Mouse (Mus musculus) MN1 (cell line): Measurements from ENCODE around the gene Pcgf2.
"Not testable (repeated sequence)": the region's sequence is repeated elsewhere in the genome, so short reads cannot be mapped to it uniquely, and the experiment has no call there.

Source experiments
- DNase-seq: peaks from one replicate; pipeline ENCODE4 v3.0.0-alpha.2; 2016; ENCODE audit warnings: low spot score

Pcgf2 gene

GRCm38 (mm10) chr11:97717369-97718280 is 17.3 kb upstream of the Pcgf2 start:
- no peak for DNase-seq

DNA sequence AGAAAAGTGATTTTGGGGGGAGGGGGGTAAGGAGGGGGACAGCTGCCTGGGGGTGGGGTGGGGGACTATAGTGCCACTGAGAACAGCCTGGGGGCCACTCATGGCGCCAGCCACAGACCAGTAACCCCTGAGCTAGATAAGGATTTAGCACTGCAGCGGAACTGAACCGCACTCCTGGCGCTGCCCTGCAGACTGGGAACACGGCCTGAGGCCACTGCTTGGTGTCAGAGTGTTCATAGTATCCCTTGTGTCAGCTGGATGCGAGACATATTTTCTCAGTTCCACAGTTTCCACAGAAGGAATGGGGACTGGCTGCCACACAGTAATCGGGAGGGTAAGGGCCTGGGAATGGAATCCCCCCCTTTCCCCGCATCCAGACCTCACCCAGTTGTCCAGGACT is 15.7 kb upstream of the Pcgf2 start:
- DNase-seq, result no peak

- DNase-seq, result peak; percentile 79
Observed at GRCm38 (mm10) chr11:97714784-97715760, 14.8 kb upstream of the Pcgf2 start.

DNA sequence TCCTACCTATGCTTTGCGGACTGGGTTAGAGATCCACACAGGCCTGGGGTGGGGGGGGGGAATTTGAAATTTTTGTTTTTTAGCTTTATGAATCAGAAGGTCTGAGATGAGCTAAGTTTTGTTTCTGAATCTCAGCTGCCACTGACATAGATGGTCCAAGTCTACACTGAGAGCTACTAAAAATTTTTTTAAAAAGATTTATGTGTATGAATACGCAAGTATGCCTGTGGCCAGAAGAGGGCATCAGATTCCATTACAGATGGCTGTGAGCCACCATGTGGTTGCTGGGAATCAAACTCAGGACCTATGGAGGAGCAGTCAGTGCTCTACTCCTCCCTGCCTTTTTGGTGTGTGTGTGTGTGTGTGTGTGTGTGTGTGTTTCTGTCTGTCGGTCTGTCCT is 14.1 kb upstream of the Pcgf2 start:
- DNase-seq, result no peak

- DNase-seq, result no peak
Observed at GRCm38 (mm10) chr11:97713896-97714295, 13.6 kb upstream of the Pcgf2 start.

- no peak for DNase-seq
Observed at GRCm38 (mm10) chr11:97712286-97712685, 12.0 kb upstream of the Pcgf2 start.

DNA sequence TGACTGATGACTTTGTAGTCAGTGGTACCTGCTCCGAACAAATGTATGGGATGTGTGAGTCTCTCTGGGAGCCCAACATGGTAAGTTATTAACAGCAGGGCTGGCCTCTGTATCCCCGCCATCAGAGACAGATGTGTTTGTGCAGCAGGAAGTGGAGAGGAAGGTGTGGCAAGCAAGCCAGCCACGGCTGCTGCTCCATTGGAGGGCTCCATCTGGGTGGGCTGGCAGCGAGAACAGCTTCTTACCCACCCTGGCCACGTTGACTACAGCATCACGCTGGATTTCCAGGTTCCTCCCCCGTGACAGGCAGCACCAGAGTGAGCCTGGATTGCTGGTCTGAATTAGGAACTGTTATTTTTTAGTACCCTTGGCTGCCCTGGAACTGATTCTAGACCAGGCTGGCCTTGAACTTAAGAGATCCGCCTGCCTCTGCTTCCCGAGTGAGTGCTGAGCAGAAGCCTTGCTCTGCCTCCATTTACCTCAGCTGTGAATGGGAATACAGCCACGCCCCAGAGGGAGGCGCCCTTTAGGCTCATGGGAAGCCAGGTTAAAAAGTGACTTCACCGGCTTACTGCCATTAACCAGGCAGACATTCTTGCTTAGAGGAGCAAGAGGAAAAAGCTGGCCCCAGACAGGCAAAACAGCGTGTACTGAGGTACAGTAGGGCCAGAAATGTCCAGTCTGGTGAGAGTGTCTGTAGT is 11.1 kb upstream of the Pcgf2 start:
- no peak for DNase-seq

- DNase-seq, result not testable (repeated sequence)
Observed at GRCm38 (mm10) chr11:97710067-97710466, 9.8 kb upstream of the Pcgf2 start.

DNA sequence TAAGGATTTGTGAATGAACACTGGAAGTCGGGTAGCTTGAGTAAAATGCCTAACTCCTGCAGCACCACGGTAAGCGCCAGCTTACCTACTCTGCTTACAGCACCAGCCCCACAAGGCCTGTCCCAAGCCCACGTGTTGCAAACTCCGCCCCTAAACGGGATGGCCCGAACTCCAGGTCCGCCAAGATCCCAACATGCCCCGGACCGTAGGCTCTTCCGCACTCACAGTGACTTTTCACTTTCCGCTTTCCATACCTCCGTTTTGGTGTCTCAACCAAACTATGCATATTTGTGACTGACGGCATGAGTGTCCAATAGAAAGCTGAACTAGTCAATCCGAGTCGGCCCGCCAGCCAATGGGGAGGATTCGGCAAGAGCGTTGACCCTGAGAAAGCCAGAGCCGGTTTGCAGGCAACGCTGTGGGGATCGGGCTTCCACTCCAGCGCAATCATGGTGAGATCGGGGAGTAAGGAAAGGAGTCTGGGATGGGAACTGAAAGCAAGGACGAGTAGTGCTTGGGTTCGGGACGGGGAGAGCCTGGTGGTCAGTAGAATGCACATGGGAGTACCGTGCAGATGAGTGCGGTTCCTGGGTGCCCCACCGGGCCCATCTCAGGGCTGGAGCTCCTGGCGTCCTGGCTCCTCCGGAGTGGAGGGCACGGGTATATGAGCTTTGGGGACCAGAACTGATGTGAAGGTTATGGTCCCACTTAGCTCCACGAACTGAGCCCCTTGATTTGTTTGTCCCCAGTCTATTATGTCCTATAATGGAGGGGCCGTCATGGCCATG is 2.9 kb upstream of the Pcgf2 start, which contains the start of gene Psmb3:
TSS of gene Psmb3 (plus strand) at position 361 of the 788 bp plus-strand sequence.
- DNase-seq, result peak; percentile 100

DNA sequence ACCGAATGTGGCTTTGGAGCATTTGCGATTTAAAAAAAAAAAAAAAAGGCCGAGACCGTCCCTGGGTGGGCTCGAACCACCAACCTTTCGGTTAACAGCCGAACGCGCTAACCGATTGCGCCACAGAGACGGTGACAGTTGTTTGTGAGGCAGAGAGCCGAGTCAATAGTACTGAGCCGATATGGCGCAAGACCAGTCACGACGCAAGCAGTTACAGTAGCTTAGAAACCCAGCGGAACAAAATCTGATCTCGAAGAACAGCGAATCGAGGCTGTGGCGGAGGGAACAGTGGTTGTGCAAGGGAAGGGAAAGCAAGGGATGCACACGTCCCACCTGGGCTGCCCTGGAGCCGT is 2.1 kb upstream of the Pcgf2 start:
- DNase-seq, result peak; percentile 89

- DNase-seq, result no peak
Observed at GRCm38 (mm10) chr11:97701581-97702392, 1.5 kb upstream of the Pcgf2 start.

GRCm38 (mm10) chr11:97700746-97701580 is 666 bp upstream of the Pcgf2 start:
- DNase-seq, result peak; percentile 45

- peak; percentile 87 for DNase-seq
Observed at GRCm38 (mm10) chr11:97699626-97700002, 683 bp downstream of the Pcgf2 start.

- DNase-seq, result peak; percentile 75
Observed at GRCm38 (mm10) chr11:97698741-97699611, 1.3 kb downstream of the Pcgf2 start.

DNA sequence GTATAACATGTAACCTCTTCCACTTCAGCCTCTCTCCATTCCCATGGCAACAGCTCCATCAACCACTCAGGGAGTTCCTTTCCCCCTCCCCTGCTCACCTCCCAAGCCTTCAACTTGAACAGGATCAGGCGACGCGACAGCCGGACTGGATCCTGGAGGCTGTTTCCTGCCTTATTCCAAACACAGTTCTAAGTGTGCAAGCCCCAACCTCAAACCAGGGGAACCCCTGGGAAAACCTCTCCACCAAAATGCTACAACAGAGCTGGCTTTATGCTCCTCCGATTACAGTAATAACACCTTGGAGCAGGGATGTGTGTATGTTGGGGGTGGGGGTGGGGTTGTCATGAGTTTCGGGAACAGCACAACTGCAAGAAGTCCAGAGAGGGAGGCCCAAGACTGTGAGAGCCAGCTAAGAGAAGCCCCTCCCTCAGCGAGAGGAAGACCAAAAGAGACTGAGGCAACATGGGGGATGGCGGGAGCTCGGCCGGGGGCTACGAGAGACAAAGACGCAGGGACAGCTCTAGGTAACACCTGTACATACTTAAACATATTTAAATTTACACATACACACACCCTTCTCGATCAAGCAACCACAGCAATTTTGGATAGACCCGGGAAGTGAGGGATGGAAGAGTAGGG is 2.3 kb downstream of the Pcgf2 start:
- DNase-seq, result no peak

DNA sequence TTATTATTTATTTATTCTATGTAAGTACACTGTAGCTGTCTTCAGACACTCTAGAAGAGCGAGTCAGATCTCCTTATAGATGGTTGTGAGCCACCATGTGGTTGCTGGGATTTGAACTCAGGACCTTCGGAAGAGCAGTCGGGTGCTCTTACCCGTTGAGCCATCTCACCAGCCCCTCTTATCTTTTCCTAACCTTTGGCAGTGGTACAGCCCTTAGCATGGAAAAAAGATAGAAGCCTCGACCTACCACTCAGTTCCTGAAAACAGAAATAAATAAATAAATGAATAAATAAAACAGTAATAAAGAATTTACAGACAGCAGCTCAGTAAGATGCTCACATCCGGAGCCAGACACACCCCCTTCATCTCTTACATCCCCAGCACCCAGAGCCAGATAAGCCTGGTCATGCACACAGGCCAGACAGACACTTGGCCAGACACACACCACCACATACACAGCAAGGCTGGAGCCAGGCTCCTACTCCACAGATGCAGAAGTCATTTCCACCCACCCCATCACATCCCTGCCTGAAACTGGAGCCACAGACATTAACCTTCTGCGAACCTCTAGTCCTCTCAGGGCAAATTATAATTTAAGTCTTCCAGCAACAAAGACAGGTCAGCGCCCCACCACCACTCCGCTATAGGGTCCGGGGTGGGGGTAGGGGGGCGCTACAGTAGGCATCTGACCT is 3.0 kb downstream of the Pcgf2 start:
- no peak for DNase-seq

- no peak for DNase-seq
Observed at GRCm38 (mm10) chr11:97696669-97697068, 3.6 kb downstream of the Pcgf2 start.
